Mouse (Mus musculus): ENCODE data around the gene Nxpe3. TPM values are rescaled to one million over a fixed set of nuclear protein-coding genes. Genes with fewer than 3 reads are reported as not detected.
A peak's percentile ranks its signal among the peaks of the same experiment; 100 is the strongest.

The Nxpe3 gene
- total and polyA plus RNA-seq, 2 experiments, result 0.12 to 0.37 TPM

DNA sequence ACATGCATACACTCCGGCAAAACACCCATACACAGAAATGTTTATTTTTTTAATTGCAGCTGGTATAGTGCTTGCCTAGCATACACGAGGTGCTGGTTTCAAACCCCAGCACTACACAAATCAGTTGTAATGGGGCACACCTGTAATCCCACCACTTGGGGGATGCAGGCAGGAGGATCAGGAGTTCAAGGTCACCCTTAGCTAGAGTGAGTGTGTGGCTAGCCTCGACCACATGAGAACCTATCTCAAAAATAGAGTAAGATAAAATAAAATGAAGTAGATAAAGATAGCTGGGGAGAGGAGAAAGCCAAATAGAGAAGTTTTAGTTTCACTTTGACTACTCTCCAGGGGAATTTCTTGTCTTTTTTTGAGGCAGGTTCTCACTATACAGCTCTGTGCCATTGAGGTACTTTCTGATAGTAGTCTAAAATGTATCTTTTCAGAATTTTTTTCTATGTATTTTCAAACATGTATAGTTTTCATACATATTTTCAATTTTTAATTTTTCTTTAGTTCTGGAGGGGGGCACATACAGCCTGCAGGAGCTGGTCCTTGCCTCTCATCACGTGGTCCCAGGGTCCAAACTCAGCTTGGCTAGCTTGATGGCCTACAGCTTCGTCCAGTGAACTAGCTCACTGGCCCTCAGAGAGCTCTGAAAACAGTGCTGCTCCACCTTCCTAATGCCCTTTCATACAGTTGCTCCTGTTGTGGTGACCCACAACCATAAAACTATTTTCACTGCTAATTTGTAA lies 12.0 kb upstream of the Nxpe3 start:
- no peaks in the 10 kb centered on the region for H3K27me3 ChIP-seq (ENCODE audit: control insufficient read depth, insufficient read depth, low read length)
- H3K27ac ChIP-seq (replicated peaks; ENCODE audit: insufficient read depth, low read depth, low read length), result no peak overlapping the region
- 89% methylated on average over 5 of the region's 5 CpGs for WGBS
- TF ChIP-seq POLR2A (IDR thresholded peaks at IDR 0.05; ENCODE audit: extremely low read depth, insufficient read depth, low read length) (no peak), CTCF (IDR thresholded peaks at IDR 0.05; ENCODE audit: low read depth, low read length) (no peak)
- peaks cover 5% of the 10 kb centered on the region; the same call in 1 of the 2 replicates for H3K36me3 ChIP-seq (ENCODE audit: control insufficient read depth, insufficient read depth, low read length)
- no peak overlapping the region for H3K4me3 ChIP-seq (ENCODE audit: insufficient read depth, low read depth, low read length)
- peaks cover 2% of the 10 kb centered on the region; the same call in 1 of the 2 replicates for H3K4me1 ChIP-seq (ENCODE audit: control insufficient read depth, insufficient read depth, low read length)
- no peak overlapping the region for H3K9ac ChIP-seq (ENCODE audit: low read depth, low read length)
- H3K79me2 ChIP-seq (ENCODE audit: control insufficient read depth, insufficient read depth, low read length), result no peaks in the 10 kb centered on the region
- DNase-seq (ENCODE audit: extremely low read depth, low read depth, low spot score), result no peak

DNA sequence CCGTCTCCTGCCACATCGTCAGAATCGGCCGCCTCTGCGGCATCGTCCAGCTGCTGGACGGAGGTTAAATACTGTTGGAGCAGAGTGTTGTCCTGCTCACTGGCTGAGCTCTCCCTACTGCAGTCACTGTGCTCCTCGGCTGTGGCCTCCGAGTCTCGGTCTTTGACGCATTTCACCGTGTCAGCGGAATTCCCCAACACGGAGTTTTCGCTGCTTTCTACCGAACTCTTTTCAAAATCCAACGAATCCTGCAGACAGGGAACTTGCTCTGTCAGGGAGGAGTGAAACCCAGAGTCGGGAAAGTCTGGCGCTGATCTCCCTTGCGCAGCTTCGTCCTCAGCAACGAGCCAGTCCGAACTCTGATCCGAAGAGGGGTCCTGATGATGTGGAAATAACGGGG lies 10.3 kb upstream of the Nxpe3 start:
- WGBS, result 96% methylated on average over 25 of the region's 25 CpGs
- no peak overlapping the region for H3K9ac ChIP-seq (ENCODE audit: low read depth, low read length)
- no peak overlapping the region for H3K27ac ChIP-seq (replicated peaks; ENCODE audit: insufficient read depth, low read depth, low read length)
- H3K36me3 ChIP-seq (ENCODE audit: control insufficient read depth, insufficient read depth, low read length), result peaks cover 5% of the 10 kb centered on the region; the same call in 1 of the 2 replicates
- no peak for DNase-seq (ENCODE audit: extremely low read depth, low read depth, low spot score)
- no peaks in the 10 kb centered on the region for H3K79me2 ChIP-seq (ENCODE audit: control insufficient read depth, insufficient read depth, low read length)
- H3K4me3 ChIP-seq (ENCODE audit: insufficient read depth, low read depth, low read length), result no peak overlapping the region
- peaks cover 2% of the 10 kb centered on the region; the same call in 1 of the 2 replicates for H3K4me1 ChIP-seq (ENCODE audit: control insufficient read depth, insufficient read depth, low read length)
- H3K27me3 ChIP-seq (ENCODE audit: control insufficient read depth, insufficient read depth, low read length), result no peaks in the 10 kb centered on the region
- TF ChIP-seq POLR2A (IDR thresholded peaks at IDR 0.05; ENCODE audit: extremely low read depth, insufficient read depth, low read length) (no peak), CTCF (IDR thresholded peaks at IDR 0.05; ENCODE audit: low read depth, low read length) (no peak)

DNA sequence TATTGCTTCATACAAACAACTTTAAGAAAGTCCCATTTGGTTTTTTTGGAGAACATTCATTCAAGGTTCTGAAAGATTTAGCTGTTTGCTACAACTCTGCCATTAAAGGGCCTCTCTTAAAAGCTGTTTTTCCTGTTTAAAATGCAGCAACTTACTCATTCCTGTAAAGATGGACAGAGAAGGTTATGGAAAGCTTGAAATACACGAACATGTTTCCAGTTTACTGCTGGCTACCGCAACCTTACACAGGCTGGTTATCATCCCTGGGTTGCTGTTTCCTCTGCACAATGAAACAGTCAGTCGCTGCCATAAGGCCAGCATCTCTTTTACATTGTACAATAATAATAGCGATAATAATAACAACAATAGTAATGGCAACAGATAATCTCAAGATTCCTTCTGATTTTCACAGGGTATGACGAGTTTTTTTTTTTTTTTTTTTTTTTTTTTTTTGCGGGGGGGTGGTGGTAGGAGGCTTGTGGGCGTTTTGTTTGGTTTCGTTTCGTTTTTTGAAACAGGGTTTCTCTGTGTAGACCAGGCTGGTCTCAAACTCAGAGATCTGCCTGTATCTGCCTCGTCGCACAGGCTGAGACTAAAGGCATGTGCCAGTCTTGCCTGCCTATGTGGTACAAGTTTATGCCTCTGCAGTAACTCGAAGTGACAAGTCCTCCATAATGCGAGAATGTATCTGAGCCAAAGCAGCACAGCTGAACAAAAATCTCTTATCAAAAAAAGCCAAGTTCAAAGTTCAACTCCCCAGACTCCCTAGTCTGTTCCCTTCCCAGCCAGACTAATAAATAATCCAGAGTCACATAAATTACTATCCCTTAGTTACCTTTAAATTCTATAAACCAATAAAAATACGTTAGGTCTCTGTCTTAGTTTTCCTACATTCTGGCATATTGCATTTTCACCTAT lies 7.0 kb upstream of the Nxpe3 start:
- Histone ChIP-seq H3K4me3 (ENCODE audit: insufficient read depth, low read depth, low read length) (no peak overlapping the region; the same call in 1 of the 2 replicates), H3K36me3 (ENCODE audit: control insufficient read depth, insufficient read depth, low read length) (peaks cover 5% of the 10 kb centered on the region; the same call in 1 of the 2 replicates), H3K27me3 (ENCODE audit: control insufficient read depth, insufficient read depth, low read length) (no peaks in the 10 kb centered on the region), H3K4me1 (ENCODE audit: control insufficient read depth, insufficient read depth, low read length) (peaks cover 2% of the 10 kb centered on the region; the same call in 1 of the 2 replicates), H3K79me2 (ENCODE audit: control insufficient read depth, insufficient read depth, low read length) (no peaks in the 10 kb centered on the region), H3K27ac (replicated peaks; ENCODE audit: insufficient read depth, low read depth, low read length) (no peak overlapping the region), H3K9ac (ENCODE audit: low read depth, low read length) (no peak overlapping the region)
- TF ChIP-seq CTCF (IDR thresholded peaks at IDR 0.05; ENCODE audit: low read depth, low read length) (no peak), POLR2A (IDR thresholded peaks at IDR 0.05; ENCODE audit: extremely low read depth, insufficient read depth, low read length) (no peak)
- WGBS, result 76% methylated on average over 14 of the region's 14 CpGs
- DNase-seq (ENCODE audit: extremely low read depth, low read depth, low spot score), result peak; percentile 28

DNA sequence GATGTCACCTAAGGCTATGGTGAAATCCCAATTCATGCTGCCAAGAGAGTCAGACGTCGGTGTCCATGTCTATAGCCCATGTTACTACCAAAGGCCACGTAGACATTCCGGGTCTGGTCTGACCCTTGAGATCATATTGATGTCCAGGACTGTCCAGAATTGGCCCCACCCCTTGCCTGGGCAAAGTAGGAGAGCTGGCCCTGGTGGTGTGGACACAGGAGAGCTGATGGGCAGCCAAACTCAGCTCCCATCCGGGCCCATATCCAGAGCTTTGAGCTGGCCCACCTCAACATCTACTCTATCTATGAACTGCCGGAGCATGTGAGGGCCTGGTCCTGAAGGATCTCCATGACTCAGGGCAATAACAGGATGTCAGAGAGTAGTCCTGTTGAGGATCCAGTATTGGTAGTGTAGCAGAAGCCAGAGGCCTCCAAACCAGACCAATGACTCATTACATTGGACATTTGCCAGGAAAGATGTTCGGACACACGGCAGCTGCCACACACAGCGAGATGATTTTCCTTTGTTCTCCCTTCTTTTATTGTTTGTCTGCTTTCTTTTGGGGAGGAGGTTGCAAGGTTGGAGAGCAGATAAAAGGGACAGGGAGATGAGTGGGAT lies 3.4 kb upstream of the Nxpe3 start:
- 51% methylated on average over 9 of the region's 9 CpGs for WGBS

DNA sequence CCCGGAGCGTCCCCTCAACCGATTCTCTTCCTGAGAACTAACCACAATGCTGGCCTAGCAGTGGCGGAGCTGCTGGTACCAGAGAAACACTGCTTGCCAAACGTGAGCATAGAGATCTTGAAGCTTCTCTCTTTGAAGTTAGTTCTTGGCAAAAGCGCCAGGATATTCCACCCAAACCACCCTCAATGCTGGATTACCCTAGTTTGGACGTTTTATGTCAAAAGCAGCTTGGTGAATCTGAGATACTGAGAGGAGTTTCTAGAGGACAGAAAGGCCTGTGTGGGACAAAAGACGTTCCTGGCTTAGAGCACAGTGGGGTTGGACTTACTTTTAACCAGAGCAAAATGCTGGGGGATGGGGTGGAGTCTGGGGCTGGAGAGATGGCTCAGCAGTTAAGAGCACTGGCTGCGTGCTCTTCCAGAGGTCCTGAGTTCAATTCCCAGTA lies 588 bp upstream of the Nxpe3 start:
- Histone ChIP-seq H3K27me3 (ENCODE audit: control insufficient read depth, insufficient read depth, low read length) (no peaks in the 10 kb centered on the region), H3K4me3 (ENCODE audit: insufficient read depth, low read depth, low read length) (peak overlapping the region; percentile 71), H3K9ac (ENCODE audit: low read depth, low read length) (peak overlapping the region; percentile 19; the same call in 1 of the 2 replicates), H3K4me1 (ENCODE audit: control insufficient read depth, insufficient read depth, low read length) (0 out of 2 replicates have a peak, but pooled peaks cover 2% of the 10 kb centered on the region), H3K36me3 (ENCODE audit: control insufficient read depth, insufficient read depth, low read length) (no peaks in the 10 kb centered on the region), H3K27ac (replicated peaks; ENCODE audit: insufficient read depth, low read depth, low read length) (no peak overlapping the region), H3K79me2 (ENCODE audit: control insufficient read depth, insufficient read depth, low read length) (no peaks in the 10 kb centered on the region)
- 14% methylated on average over 9 of the region's 9 CpGs for WGBS
- DNase-seq (ENCODE audit: extremely low read depth, low read depth, low spot score), result no peak
- TF ChIP-seq POLR2A (IDR thresholded peaks at IDR 0.05; ENCODE audit: extremely low read depth, insufficient read depth, low read length) (no peak), CTCF (IDR thresholded peaks at IDR 0.05; ENCODE audit: low read depth, low read length) (no peak)

More for the DNA sequence above, 3.4 kb upstream of the Nxpe3 start:
- Histone ChIP-seq H3K4me1 (ENCODE audit: control insufficient read depth, insufficient read depth, low read length) (peaks cover 4% of the 10 kb centered on the region; the same call in 1 of the 2 replicates), H3K9ac (ENCODE audit: low read depth, low read length) (no peak overlapping the region), H3K27ac (replicated peaks; ENCODE audit: insufficient read depth, low read depth, low read length) (no peak overlapping the region), H3K27me3 (ENCODE audit: control insufficient read depth, insufficient read depth, low read length) (no peaks in the 10 kb centered on the region), H3K79me2 (ENCODE audit: control insufficient read depth, insufficient read depth, low read length) (no peaks in the 10 kb centered on the region), H3K36me3 (ENCODE audit: control insufficient read depth, insufficient read depth, low read length) (no peaks in the 10 kb centered on the region), H3K4me3 (ENCODE audit: insufficient read depth, low read depth, low read length) (no peak overlapping the region)
- TF ChIP-seq POLR2A (IDR thresholded peaks at IDR 0.05; ENCODE audit: extremely low read depth, insufficient read depth, low read length) (no peak), CTCF (IDR thresholded peaks at IDR 0.05; ENCODE audit: low read depth, low read length) (no peak)
- DNase-seq (ENCODE audit: extremely low read depth, low read depth, low spot score), result no peak

Measured in liver, adult 2 months (tissue).